Comparison of ENCODE assay signal across 8 mouse cellular contexts in genomic region chr9:48646781-48647647, GRCm38 (mm10). TPM values are rescaled to one million over a fixed set of nuclear protein-coding genes. Genes with fewer than 3 reads are reported as not detected.
DNase-seq lines count a peak whose midpoint lies in the region; ATAC-seq lines count a peak whose summit lies in the region.
"Had no signal": no experiment of that assay in that cellular context is flagged by ENCODE, and none has a peak within 500 bp of the region (broad histone marks: within the 10 kb centered on the region; RNA-seq: fewer than 3 reads in every experiment).

No protein-coding gene starts in this region.

- no peak overlapping the region for H3K9ac ChIP-seq in heart, embryonic 12.5 days
- no peak overlapping the region for H3K9ac ChIP-seq in liver, embryonic 11.5 days (ENCODE audit: low read depth, low read length)
- H3K9ac ChIP-seq in lung, embryonic 16.5 days (ENCODE audit: low read length) = peak overlapping the region; percentile 24; the same call in 1 of the 2 replicates
- H3K9ac ChIP-seq: stomach, embryonic 15.5 days had no signal

- ATAC-seq in heart, embryonic 12.5 days (ENCODE audit: insufficient number of reproducible peaks, low FRiP score) = no peak
- no peak for ATAC-seq in liver, embryonic 11.5 days (replicated peaks; ENCODE audit: low FRiP score)
- no peak for ATAC-seq in lung, embryonic 16.5 days (ENCODE audit: low read depth)

- H3K4me3 ChIP-seq in heart, embryonic 12.5 days = no peak overlapping the region
- H3K4me3 ChIP-seq in liver, embryonic 11.5 days (ENCODE audit: low read depth, low read length) = no peak overlapping the region
- no peak overlapping the region for H3K4me3 ChIP-seq in heart, embryonic 10.5 days
- H3K4me3 ChIP-seq in lung, embryonic 16.5 days (ENCODE audit: low read length) = no peak overlapping the region
- H3K4me3 ChIP-seq: stomach, embryonic 15.5 days had no signal

- 49% methylated on average over 16 of the region's 16 CpGs for WGBS in heart, embryonic 12.5 days
- 66% methylated on average over 15 of the region's 16 CpGs for WGBS in liver, embryonic 11.5 days
- 49% methylated on average over 16 of the region's 16 CpGs for WGBS in heart, embryonic 10.5 days
- WGBS in lung, embryonic 16.5 days = 58% methylated on average over 16 of the region's 16 CpGs

- no peak overlapping the region for H3K4me2 ChIP-seq in heart, embryonic 12.5 days
- no peak overlapping the region for H3K4me2 ChIP-seq in liver, embryonic 11.5 days
- no peak overlapping the region for H3K4me2 ChIP-seq in lung, embryonic 16.5 days (ENCODE audit: low read depth, low read length)
- H3K4me2 ChIP-seq: stomach, embryonic 15.5 days had no signal

- no peak overlapping the region for H3K27ac ChIP-seq in heart, embryonic 12.5 days (ENCODE audit: poor library complexity, severe bottlenecking)
- no peak overlapping the region for H3K27ac ChIP-seq in liver, embryonic 11.5 days (ENCODE audit: low read depth, low read length)
- no peak overlapping the region for H3K27ac ChIP-seq in heart, embryonic 10.5 days
- no peak overlapping the region; the same call in 1 of the 2 replicates for H3K27ac ChIP-seq in lung, embryonic 16.5 days (ENCODE audit: low read length)
- H3K27ac ChIP-seq: stomach, embryonic 15.5 days had no signal

- peaks cover 25% of the 10 kb centered on the region for H3K4me1 ChIP-seq in heart, embryonic 12.5 days (replicated peaks)
- peaks cover 13% of the 10 kb centered on the region for H3K4me1 ChIP-seq in liver, embryonic 11.5 days (replicated peaks; ENCODE audit: control insufficient read depth, insufficient read depth, low read length)
- peaks cover 34% of the 10 kb centered on the region for H3K4me1 ChIP-seq in heart, embryonic 10.5 days
- peaks cover 16% of the 10 kb centered on the region for H3K4me1 ChIP-seq in lung, embryonic 16.5 days (replicated peaks; ENCODE audit: control insufficient read depth, insufficient read depth, low read length)

- peaks cover 7% of the 10 kb centered on the region for H3K9me3 ChIP-seq in heart, embryonic 12.5 days (replicated peaks)
- no peaks in the 10 kb centered on the region; the same call in 1 of the 2 replicates for H3K9me3 ChIP-seq in liver, embryonic 11.5 days (ENCODE audit: control insufficient read depth, low read length)
- H3K9me3 ChIP-seq in heart, embryonic 10.5 days = peaks cover 7% of the 10 kb centered on the region
- no peaks in the 10 kb centered on the region for H3K9me3 ChIP-seq in lung, embryonic 16.5 days (ENCODE audit: control insufficient read depth, low read length)
- H3K9me3 ChIP-seq: stomach, embryonic 15.5 days had no signal

- H3K36me3 ChIP-seq in heart, embryonic 12.5 days = no peaks in the 10 kb centered on the region
- H3K36me3 ChIP-seq in liver, embryonic 11.5 days (ENCODE audit: control insufficient read depth, insufficient read depth, low read length) = no peaks in the 10 kb centered on the region
- no peaks in the 10 kb centered on the region for H3K36me3 ChIP-seq in heart, embryonic 10.5 days
- no peaks in the 10 kb centered on the region for H3K36me3 ChIP-seq in lung, embryonic 16.5 days (ENCODE audit: control insufficient read depth, insufficient read depth, low read length)
- H3K36me3 ChIP-seq: stomach, embryonic 15.5 days had no signal

- peaks cover 21% of the 10 kb centered on the region for H3K27me3 ChIP-seq in heart, embryonic 12.5 days (replicated peaks)
- H3K27me3 ChIP-seq in liver, embryonic 11.5 days (replicated peaks; ENCODE audit: control insufficient read depth, insufficient read depth, low read length) = peaks cover 10% of the 10 kb centered on the region
- peaks cover 20% of the 10 kb centered on the region for H3K27me3 ChIP-seq in heart, embryonic 10.5 days (ENCODE audit: insufficient read depth, poor library complexity, severe bottlenecking)
- H3K27me3 ChIP-seq in lung, embryonic 16.5 days (ENCODE audit: control insufficient read depth, insufficient read depth, low read depth, low read length) = no peaks in the 10 kb centered on the region; the same call in 1 of the 2 replicates

- DNase-seq in heart, adult 11 months = peak; percentile 96
- peak; percentile 29 for DNase-seq in liver, embryonic 11.5 days (ENCODE audit: low spot score)
- no peak for DNase-seq in liver
- peak; percentile 74 for DNase-seq in heart, embryonic 10.5 days (ENCODE audit: low spot score)
- DNase-seq in frontal cortex, postnatal 36 days (ENCODE audit: low spot score in 2 of 2) = no peak

RNA-seq across cellular contexts. Expression of gene Nnmt, which starts 42.1 kb away (rescaled TPM):
- 3.1 and 3.3 TPM in 2 replicates for polyA plus RNA-seq in heart, embryonic 12.5 days (2016; fragmentation: Nextera tagmentation; extraction: Ambion mirVana)
- 1.3 and 1.8 TPM in 2 replicates for polyA plus RNA-seq in liver, embryonic 11.5 days (2014; fragmentation: Nextera tagmentation; extraction: Ambion mirVana)
- 2.1 and 2.5 TPM in 2 replicates for polyA plus RNA-seq in heart, embryonic 10.5 days (2016; fragmentation: Nextera tagmentation; extraction: Ambion mirVana)
- 1.5 and 2.5 TPM in 2 replicates for polyA plus RNA-seq in lung, embryonic 16.5 days (2015; fragmentation: Nextera tagmentation; extraction: Ambion mirVana)

Comparison
In these comparisons a context has a peak if more than half of its experiments do, and no peak if none do; other contexts are left out.
1. DNase-seq: peak in heart, adult 11 months (single experiment), liver, embryonic 11.5 days (single experiment) and heart, embryonic 10.5 days (single experiment); none in liver (single experiment) and frontal cortex, postnatal 36 days (0 of 2).